Comparison of ENCODE assay signal across 22 mouse cellular contexts in genomic region chr17:84136217-84136616, GRCm38 (mm10). TPM values are rescaled to one million over a fixed set of nuclear protein-coding genes. Genes with fewer than 3 reads are reported as not detected.
DNase-seq lines count a peak whose midpoint lies in the region; ATAC-seq lines count a peak whose summit lies in the region.
"Had no signal": no experiment of that assay in that cellular context is flagged by ENCODE, and none has a peak within 500 bp of the region (broad histone marks: within the 10 kb centered on the region; RNA-seq: fewer than 3 reads in every experiment).

No protein-coding gene starts in this region.

- 0 out of 2 replicates have a peak overlapping the region, but pooled peaks have one; percentile 3 for H3K27ac ChIP-seq in heart, embryonic 10.5 days
- peak overlapping the region; percentile 80 for H3K27ac ChIP-seq in intestine, embryonic 14.5 days (ENCODE audit: low read depth)
- H3K27ac ChIP-seq in liver, embryonic 12.5 days: 0 out of 2 replicates have a peak overlapping the region, but pooled peaks have one; percentile 22
- H3K27ac ChIP-seq in stomach, embryonic 14.5 days (ENCODE audit: low read length): peak overlapping the region; percentile 15; the same call in 1 of the 2 replicates
- H3K27ac ChIP-seq: forebrain, embryonic 13.5 days; hindbrain, postnatal 0 days; midbrain, embryonic 12.5 days; neural tube, embryonic 12.5 days had no signal

- WGBS in heart, embryonic 10.5 days: 83% methylated on average over 4 of the region's 4 CpGs
- WGBS in intestine, embryonic 14.5 days: 56% methylated on average over 4 of the region's 4 CpGs
- 65% methylated on average over 4 of the region's 4 CpGs for WGBS in liver, embryonic 12.5 days (ENCODE audit: insufficient replicate concordance)
- 82% methylated on average over 4 of the region's 4 CpGs for WGBS in stomach, embryonic 14.5 days

- H3K4me2 ChIP-seq in intestine, embryonic 14.5 days (ENCODE audit: low read length): no peak overlapping the region
- H3K4me2 ChIP-seq in liver, embryonic 12.5 days: peak overlapping the region; percentile 45
- no peak overlapping the region for H3K4me2 ChIP-seq in stomach, embryonic 14.5 days (replicated peaks; ENCODE audit: low read depth, low read length)
- H3K4me2 ChIP-seq: forebrain, embryonic 13.5 days; midbrain, embryonic 12.5 days; neural tube, embryonic 12.5 days had no signal

- no peaks in the 10 kb centered on the region for H3K36me3 ChIP-seq in heart, embryonic 10.5 days
- no peaks in the 10 kb centered on the region for H3K36me3 ChIP-seq in intestine, embryonic 14.5 days (ENCODE audit: control insufficient read depth, insufficient read depth, low read length)
- no peaks in the 10 kb centered on the region for H3K36me3 ChIP-seq in liver, embryonic 12.5 days
- no peaks in the 10 kb centered on the region for H3K36me3 ChIP-seq in stomach, embryonic 14.5 days (ENCODE audit: control insufficient read depth, insufficient read depth, low read length)
- H3K36me3 ChIP-seq: G1E; midbrain, embryonic 12.5 days; neural tube, embryonic 12.5 days had no signal

- H3K9ac ChIP-seq in intestine, embryonic 14.5 days (ENCODE audit: low read length): no peak overlapping the region
- H3K9ac ChIP-seq in liver, embryonic 12.5 days: 0 out of 2 replicates have a peak overlapping the region, but pooled peaks have one; percentile 20
- H3K9ac ChIP-seq in stomach, embryonic 14.5 days (replicated peaks; ENCODE audit: low read depth, low read length): no peak overlapping the region
- H3K9ac ChIP-seq: forebrain, embryonic 13.5 days; midbrain, embryonic 12.5 days had no signal

- peaks cover 50% of the 10 kb centered on the region for H3K4me1 ChIP-seq in heart, embryonic 10.5 days
- H3K4me1 ChIP-seq in intestine, embryonic 14.5 days (replicated peaks; ENCODE audit: control insufficient read depth, insufficient read depth, low read length): peaks cover 26% of the 10 kb centered on the region
- H3K4me1 ChIP-seq in liver, embryonic 12.5 days: peaks cover 77% of the 10 kb centered on the region
- H3K4me1 ChIP-seq in stomach, embryonic 14.5 days (ENCODE audit: control insufficient read depth, insufficient read depth, low read length): peaks cover 13% of the 10 kb centered on the region
- H3K4me1 ChIP-seq: midbrain, embryonic 12.5 days; neural tube, embryonic 12.5 days had no signal

- no peaks in the 10 kb centered on the region for H3K9me3 ChIP-seq in heart, embryonic 10.5 days
- H3K9me3 ChIP-seq in intestine, embryonic 14.5 days (ENCODE audit: control insufficient read depth, low read length): no peaks in the 10 kb centered on the region
- no peaks in the 10 kb centered on the region for H3K9me3 ChIP-seq in liver, embryonic 12.5 days (replicated peaks)
- H3K9me3 ChIP-seq in stomach, embryonic 14.5 days (ENCODE audit: control insufficient read depth, low read depth, low read length): no peaks in the 10 kb centered on the region
- H3K9me3 ChIP-seq: forebrain, embryonic 13.5 days; G1E; midbrain, embryonic 12.5 days; neural tube, embryonic 12.5 days had no signal

- H3K27me3 ChIP-seq in heart, embryonic 10.5 days (ENCODE audit: insufficient read depth, poor library complexity, severe bottlenecking): no peaks in the 10 kb centered on the region
- no peaks in the 10 kb centered on the region for H3K27me3 ChIP-seq in intestine, embryonic 14.5 days (replicated peaks; ENCODE audit: control insufficient read depth, insufficient read depth, low read length)
- H3K27me3 ChIP-seq in liver, embryonic 12.5 days (replicated peaks): no peaks in the 10 kb centered on the region
- H3K27me3 ChIP-seq in stomach, embryonic 14.5 days (ENCODE audit: control insufficient read depth, insufficient read depth, low read length): no peaks in the 10 kb centered on the region
- H3K27me3 ChIP-seq: forebrain, embryonic 13.5 days; midbrain, embryonic 12.5 days; neural tube, embryonic 12.5 days had no signal

- DNase-seq in heart, embryonic 10.5 days (ENCODE audit: low spot score): no peak
- DNase-seq in heart, postnatal 14 days: no peak
- DNase-seq in intestine, embryonic 14.5 days (ENCODE audit: low spot score): no peak
- no peak for DNase-seq in thymus, postnatal 36 days
- DNase-seq in yolk sac, embryonic 10.5 days (ENCODE audit: low spot score): no peak
- no peak for DNase-seq in layer of hippocampus, postnatal 36 days
- DNase-seq: adrenal gland, postnatal 25 days; cerebellum, adult 11 months; cerebellum, postnatal 14 days; embryo, embryonic 11 days; gastrocnemius, postnatal 14 days; heart, adult 18-20 months; right cerebral cortex, adult 18-20 months; spleen, adult 18-20 months had no signal

- no peak for ATAC-seq in intestine, embryonic 14.5 days (replicated peaks; ENCODE audit: low FRiP score, low TSS enrichment, low read depth)
- ATAC-seq in liver, embryonic 12.5 days: no peak
- ATAC-seq in stomach, embryonic 14.5 days (ENCODE audit: insufficient number of reproducible peaks, insufficient read depth, low FRiP score, low read depth): no peak
- ATAC-seq: forebrain, embryonic 13.5 days; hindbrain, postnatal 0 days; lung, postnatal 0 days had no signal

- H3K4me3 ChIP-seq in heart, embryonic 10.5 days: no peak overlapping the region
- no peak overlapping the region for H3K4me3 ChIP-seq in intestine, embryonic 14.5 days (ENCODE audit: low read depth, low read length)
- no peak overlapping the region for H3K4me3 ChIP-seq in liver, embryonic 12.5 days
- no peak overlapping the region for H3K4me3 ChIP-seq in stomach, embryonic 14.5 days (ENCODE audit: low read depth, low read length)
- H3K4me3 ChIP-seq: forebrain, embryonic 13.5 days; midbrain, embryonic 12.5 days; neural tube, embryonic 12.5 days had no signal

- intact Hi-C loops in heart, postnatal 14 days (cut with DNase I): no loop called here

RNA-seq across cellular contexts. Expression of gene Zfp36l2, which starts 51.5 kb away (rescaled TPM):
- 5.2 and 10.4 TPM in 2 replicates for polyA plus RNA-seq in heart, embryonic 10.5 days (2016; fragmentation: Nextera tagmentation; extraction: Ambion mirVana)
- 10 to 100 TPM; 30.3 to 33.3 TPM for total RNA-seq in heart, postnatal 14 days (2021)
- polyA plus RNA-seq in intestine, embryonic 14.5 days (2014; fragmentation: Nextera tagmentation; extraction: Ambion mirVana): 35.1 and 36.5 TPM in 2 replicates
- 19.5 and 20.0 TPM in 2 replicates for polyA plus RNA-seq in liver, embryonic 12.5 days (2016; fragmentation: Nextera tagmentation; extraction: Ambion mirVana)
- polyA plus RNA-seq in stomach, embryonic 14.5 days (2014; fragmentation: Nextera tagmentation; extraction: Ambion mirVana): 31.2 and 33.2 TPM in 2 replicates
- total RNA-seq in layer of hippocampus, postnatal 36 days (2021): 10 to 100 TPM; 20.8 to 22.3 TPM

Comparison
In these comparisons a context has a peak if more than half of its experiments do, and no peak if none do; other contexts are left out.
1. H3K27ac ChIP-seq: peak in every context shown above with its lines; median percentile 80 in intestine, embryonic 14.5 days; 22 in liver, embryonic 12.5 days; 15 in stomach, embryonic 14.5 days; 3 in heart, embryonic 10.5 days.